Mouse (Mus musculus) myocyte (in vitro differentiated cells): ENCODE measurements around the gene Lgals2. TPM values are rescaled to one million over a fixed set of nuclear protein-coding genes. Genes with fewer than 3 reads are reported as not detected.

Experiments
- H3K27me3 ChIP-seq: one replicate; pipeline ENCODE4 v1.6.1; 2011; ENCODE audit not compliant: control insufficient read depth, insufficient read depth, insufficient read length
- H3K36me3 ChIP-seq: one replicate; pipeline ENCODE4 v1.6.1; 2011; ENCODE audit not compliant: control insufficient read depth, insufficient read depth
- H3K4me2 ChIP-seq: one replicate; pipeline ENCODE4 v1.6.1; 2011; ENCODE audit warnings: low read depth, control low read depth
- H3K4me3 ChIP-seq: one replicate; pipeline ENCODE4 v1.5.1; 2011; ENCODE audit warnings: mild to moderate bottlenecking, control low read depth, moderate library complexity
- H3K79me2 ChIP-seq: one replicate; pipeline ENCODE4 v1.6.1; 2011; ENCODE audit not compliant: control insufficient read depth, insufficient read depth
- H3ac ChIP-seq: one replicate; pipeline ENCODE4 v1.6.1; 2011; ENCODE audit not compliant: control insufficient read depth, insufficient read length
- CEBPB ChIP-seq: IDR thresholded peaks from 2 replicates; pipeline ENCODE4 v1.6.1; 2011; ENCODE audit warnings: mild to moderate bottlenecking, moderate library complexity; ENCODE audit not compliant: poor library complexity, insufficient read depth, severe bottlenecking
- E2F4 ChIP-seq: IDR thresholded peaks from one replicate; pipeline ENCODE4 v1.6.1; 2011; ENCODE audit warnings: mild to moderate bottlenecking, control low read depth, moderate library complexity; ENCODE audit not compliant: insufficient read depth
- MAX ChIP-seq: IDR thresholded peaks from one replicate; pipeline ENCODE4 v1.6.1; 2011; ENCODE audit warnings: low read depth, mild to moderate bottlenecking, control low read depth
- MYOD1 ChIP-seq, 3 experiments: IDR thresholded peaks; one replicate each; pipeline ENCODE4 v1.6.1; 2011; ENCODE audit warnings: control low read depth in 2 of 3, low read depth in 2 of 3, mild to moderate bottlenecking in 2 of 3, moderate library complexity in 1 of 3; ENCODE audit not compliant: insufficient read length in 2 of 3, control insufficient read depth in 1 of 3
- MYOG ChIP-seq, 3 experiments: IDR thresholded peaks; one replicate each; pipeline ENCODE4 v1.6.1; 2011; ENCODE audit warnings: control low read depth in 2 of 3, low read depth in 2 of 3, mild to moderate bottlenecking in 2 of 3; ENCODE audit not compliant: insufficient read length in 2 of 3, control insufficient read depth in 1 of 3, insufficient read depth in 1 of 3
- POLR2A ChIP-seq: IDR thresholded peaks from one replicate; pipeline ENCODE4 v1.6.1; 2011; ENCODE audit warnings: low read depth, mild to moderate bottlenecking, control low read depth, moderate library complexity; ENCODE audit not compliant: insufficient read length
- POLR2AphosphoS2 ChIP-seq: IDR thresholded peaks from one replicate; pipeline ENCODE4 v1.6.1; 2011; ENCODE audit warnings: low read depth, control low read depth; ENCODE audit not compliant: insufficient read length
- REST ChIP-seq: IDR thresholded peaks from one replicate; pipeline ENCODE4 v1.6.1; 2011; ENCODE audit warnings: mild to moderate bottlenecking, control low read depth, moderate library complexity; ENCODE audit not compliant: insufficient read depth, insufficient read length
- SRF ChIP-seq: IDR thresholded peaks from one replicate; pipeline ENCODE4 v1.6.1; 2011; ENCODE audit warnings: low read depth; ENCODE audit not compliant: control insufficient read depth, insufficient read length
- TCF12 ChIP-seq: IDR thresholded peaks from one replicate; pipeline ENCODE4 v1.6.1; 2011; ENCODE audit warnings: mild to moderate bottlenecking, control low read depth; ENCODE audit not compliant: poor library complexity, insufficient read depth, severe bottlenecking
- TCF3 ChIP-seq: IDR thresholded peaks from one replicate; pipeline ENCODE4 v1.6.1; 2011; ENCODE audit warnings: low read depth, control low read depth; ENCODE audit not compliant: insufficient read length
- USF1 ChIP-seq: IDR thresholded peaks from one replicate; pipeline ENCODE4 v1.6.1; 2011; ENCODE audit warnings: low read depth, mild to moderate bottlenecking, control low read depth, moderate library complexity
- polyA plus RNA-seq: library from polyadenylated mRNA; unstranded; fragments of >200 nt; fragmentation: generic; extraction: Trizol; gene quantifications from one replicate; pipeline ENCODE4 v1.2.1, GENCODE M21; 2012; ENCODE audit warnings: missing spikeins

The Lgals2 gene
- polyA plus RNA-seq, 1 experiment = 2.2 TPM

- TF ChIP-seq POLR2AphosphoS2 (peak; percentile 22), E2F4 (no peak), CEBPB (no peak), REST (no peak), MYOG (IDR thresholded peaks at IDR 0.05; ENCODE audit: control insufficient read depth in 1 of 3, insufficient read depth in 1 of 3, insufficient read length in 2 of 3, low read depth in 2 of 3) (no peak), TCF3 (no peak), SRF (no peak)
- Histone ChIP-seq H3K4me2 (peak overlapping the region; percentile 99), H3K36me3 (no peaks in the 10 kb centered on the region), H3K79me2 (peaks cover 9% of the 10 kb centered on the region), H3K27me3 (no peaks in the 10 kb centered on the region), H3ac (peak overlapping the region; percentile 43), H3K4me3 (peak overlapping the region; percentile 68)
These were observed 20.9 kb upstream of the Lgals2 start for GRCm38 (mm10) chr15:78876258-78876696.

GRCm38 (mm10) chr15:78875537-78875936, 20.2 kb upstream of the Lgals2 start:
- H3K4me3 ChIP-seq = peak overlapping the region; percentile 68

GRCm38 (mm10) chr15:78874989-78875388, 19.7 kb upstream of the Lgals2 start:
- Histone ChIP-seq H3K4me3 (no peak overlapping the region), H3K4me2 (no peak overlapping the region)
- TF ChIP-seq POLR2AphosphoS2 (no peak), USF1 (no peak), REST (no peak), CEBPB (no peak), MYOD1 (IDR thresholded peaks at IDR 0.05; ENCODE audit: control insufficient read depth in 1 of 3, insufficient read length in 2 of 3, low read depth in 2 of 3) (no peak), POLR2A (no peak), TCF12 (no peak), SRF (no peak), E2F4 (no peak), MYOG (IDR thresholded peaks at IDR 0.05; ENCODE audit: control insufficient read depth in 1 of 3, insufficient read depth in 1 of 3, insufficient read length in 2 of 3, low read depth in 2 of 3) (no peak), TCF3 (no peak), MAX (no peak)

More at GRCm38 (mm10) chr15:78875537-78875936, 20.2 kb upstream of the Lgals2 start:
- Histone ChIP-seq H3K4me2 (no peak overlapping the region), H3K27me3 (no peaks in the 10 kb centered on the region), H3K79me2 (peaks cover 9% of the 10 kb centered on the region), H3K36me3 (no peaks in the 10 kb centered on the region), H3ac (no peak overlapping the region)
- no peak for TF ChIP-seq TCF3
- no peak for TF ChIP-seq MAX
- no peak for TF ChIP-seq TCF12
- no peak for TF ChIP-seq MYOG (IDR thresholded peaks at IDR 0.05; ENCODE audit: control insufficient read depth in 1 of 3, insufficient read depth in 1 of 3, insufficient read length in 2 of 3, low read depth in 2 of 3)
- TF ChIP-seq REST = no peak
- no peak for TF ChIP-seq SRF
- no peak for TF ChIP-seq USF1
- no peak for TF ChIP-seq E2F4
- TF ChIP-seq CEBPB = no peak
- no peak for TF ChIP-seq POLR2AphosphoS2
- no peak for TF ChIP-seq MYOD1 (IDR thresholded peaks at IDR 0.05; ENCODE audit: control insufficient read depth in 1 of 3, insufficient read length in 2 of 3, low read depth in 2 of 3)
- TF ChIP-seq POLR2A = no peak

GRCm38 (mm10) chr15:78873803-78874435, 18.6 kb upstream of the Lgals2 start:
- Histone ChIP-seq H3K79me2 (peaks cover 9% of the 10 kb centered on the region), H3K4me3 (no peak overlapping the region), H3K27me3 (no peaks in the 10 kb centered on the region), H3K36me3 (no peaks in the 10 kb centered on the region), H3K4me2 (no peak overlapping the region), H3ac (no peak overlapping the region)
- no peak for TF ChIP-seq MYOG (IDR thresholded peaks at IDR 0.05; ENCODE audit: control insufficient read depth in 1 of 3, insufficient read depth in 1 of 3, insufficient read length in 2 of 3, low read depth in 2 of 3)
- no peak for TF ChIP-seq TCF3
- TF ChIP-seq USF1 = no peak
- TF ChIP-seq POLR2AphosphoS2 = no peak
- TF ChIP-seq POLR2A = no peak
- no peak for TF ChIP-seq E2F4
- no peak for TF ChIP-seq MAX
- no peak for TF ChIP-seq MYOD1 (IDR thresholded peaks at IDR 0.05; ENCODE audit: control insufficient read depth in 1 of 3, insufficient read length in 2 of 3, low read depth in 2 of 3)
- TF ChIP-seq REST = no peak
- TF ChIP-seq CEBPB = no peak
- no peak for TF ChIP-seq SRF
- no peak for TF ChIP-seq TCF12

More at GRCm38 (mm10) chr15:78874989-78875388, 19.7 kb upstream of the Lgals2 start:
- no peaks in the 10 kb centered on the region for H3K36me3 ChIP-seq
- peaks cover 9% of the 10 kb centered on the region for H3K79me2 ChIP-seq
- H3K27me3 ChIP-seq = no peaks in the 10 kb centered on the region
- H3ac ChIP-seq = no peak overlapping the region
